Mouse (Mus musculus) cerebellum, adult 11-12 months (tissue): ENCODE measurements around the gene Kcng1.

Experiments
- DNase-seq: peaks from one replicate; pipeline ENCODE4 v3.0.0; 2022

Kcng1 gene

GRCm38 (mm10) chr2:168281582-168281981, at the start of gene Kcng1:
Kcng1 (minus strand) TSS chr2:168281736.
- DNase-seq = no peak

GRCm38 (mm10) chr2:168330421-168331070, 49.0 kb upstream of the Kcng1 start:
- no peak for DNase-seq

GRCm38 (mm10) chr2:168321716-168322374, 40.3 kb upstream of the Kcng1 start:
- DNase-seq = no peak

- no peak for DNase-seq
Observed at GRCm38 (mm10) chr2:168320388-168321182, 39.0 kb upstream of the Kcng1 start.

GRCm38 (mm10) chr2:168314646-168315446, 33.3 kb upstream of the Kcng1 start:
- no peak for DNase-seq

GRCm38 (mm10) chr2:168312504-168312903, 31.0 kb upstream of the Kcng1 start:
- DNase-seq = no peak

GRCm38 (mm10) chr2:168311006-168311405, 29.5 kb upstream of the Kcng1 start:
- DNase-seq = no peak

- no peak for DNase-seq
Observed at GRCm38 (mm10) chr2:168308916-168309315, 27.4 kb upstream of the Kcng1 start.

GRCm38 (mm10) chr2:168299650-168300049, 18.1 kb upstream of the Kcng1 start:
- DNase-seq = no peak

- no peak for DNase-seq
Observed at GRCm38 (mm10) chr2:168296530-168296929, 15.0 kb upstream of the Kcng1 start.

GRCm38 (mm10) chr2:168292521-168292920, 11.0 kb upstream of the Kcng1 start:
- DNase-seq = no peak

GRCm38 (mm10) chr2:168292041-168292440, 10.5 kb upstream of the Kcng1 start:
- no peak for DNase-seq

- DNase-seq = no peak
Observed at GRCm38 (mm10) chr2:168289851-168290250, 8.3 kb upstream of the Kcng1 start.

GRCm38 (mm10) chr2:168289016-168289415, 7.5 kb upstream of the Kcng1 start:
- no peak for DNase-seq

GRCm38 (mm10) chr2:168286987-168287386, 5.5 kb upstream of the Kcng1 start:
- no peak for DNase-seq

- no peak for DNase-seq
Observed at GRCm38 (mm10) chr2:168285143-168285542, 3.6 kb upstream of the Kcng1 start.

GRCm38 (mm10) chr2:168280729-168281581, 581 bp downstream of the Kcng1 start:
- no peak for DNase-seq

GRCm38 (mm10) chr2:168274374-168274935, 7.1 kb downstream of the Kcng1 start:
- DNase-seq = peak; percentile 9

GRCm38 (mm10) chr2:168273387-168273786, 8.1 kb downstream of the Kcng1 start:
- no peak for DNase-seq

- no peak for DNase-seq
Observed at GRCm38 (mm10) chr2:168268033-168268432, 13.5 kb downstream of the Kcng1 start.

GRCm38 (mm10) chr2:168260900-168261299, 20.6 kb downstream of the Kcng1 start:
- DNase-seq = no peak

GRCm38 (mm10) chr2:168260124-168260523, 21.4 kb downstream of the Kcng1 start:
- no peak for DNase-seq
